Mouse (Mus musculus): ENCODE data around the gene Rps10. TPM values are rescaled to one million over a fixed set of nuclear protein-coding genes. Genes with fewer than 3 reads are reported as not detected.
"Not testable (repeated sequence)": the region's sequence is repeated elsewhere in the genome, so short reads cannot be mapped to it uniquely, and the experiment has no call there.

The Rps10 gene
- polyA plus RNA-seq, 1 experiment from 2014 or later: 510 TPM

- H3K9ac ChIP-seq (replicated peaks; ENCODE audit: low read depth, low read length): no peak overlapping the region
- H3K27me3 ChIP-seq (ENCODE audit: control insufficient read depth, insufficient read depth, low read length): no peaks in the 10 kb centered on the region
- WGBS: 79% methylated on average over 13 of the region's 13 CpGs
- no peak overlapping the region for H3K4me3 ChIP-seq (ENCODE audit: low read depth, low read length)
- H3K4me2 ChIP-seq (ENCODE audit: low read depth, low read length): no peak overlapping the region
- no peaks in the 10 kb centered on the region for H3K9me3 ChIP-seq (ENCODE audit: control insufficient read depth, low read length)
- ATAC-seq (ENCODE audit: low read depth): no peak
- H3K4me1 ChIP-seq (ENCODE audit: control insufficient read depth, insufficient read depth, low read length): no peaks in the 10 kb centered on the region
- H3K27ac ChIP-seq (ENCODE audit: low read depth, low read length): no peak overlapping the region
- H3K36me3 ChIP-seq (ENCODE audit: control insufficient read depth, insufficient read depth, low read length): no peaks in the 10 kb centered on the region
These were observed 14.1 kb upstream of the Rps10 start for GRCm38 (mm10) chr17:27650586-27650985.

GRCm38 (mm10) chr17:27650160-27650559 lies 13.7 kb upstream of the Rps10 start:
- no peaks in the 10 kb centered on the region for H3K9me3 ChIP-seq (ENCODE audit: control insufficient read depth, low read length)
- no peak overlapping the region for H3K4me3 ChIP-seq (ENCODE audit: low read depth, low read length)
- no peak for ATAC-seq (ENCODE audit: low read depth)
- H3K27ac ChIP-seq (ENCODE audit: low read depth, low read length): no peak overlapping the region
- H3K36me3 ChIP-seq (ENCODE audit: control insufficient read depth, insufficient read depth, low read length): no peaks in the 10 kb centered on the region
- 14% methylated on average over 12 of the region's 12 CpGs for WGBS
- no peaks in the 10 kb centered on the region for H3K27me3 ChIP-seq (ENCODE audit: control insufficient read depth, insufficient read depth, low read length)
- no peak overlapping the region for H3K9ac ChIP-seq (replicated peaks; ENCODE audit: low read depth, low read length)
- H3K4me1 ChIP-seq (ENCODE audit: control insufficient read depth, insufficient read depth, low read length): no peaks in the 10 kb centered on the region
- no peak overlapping the region for H3K4me2 ChIP-seq (ENCODE audit: low read depth, low read length)

DNA sequence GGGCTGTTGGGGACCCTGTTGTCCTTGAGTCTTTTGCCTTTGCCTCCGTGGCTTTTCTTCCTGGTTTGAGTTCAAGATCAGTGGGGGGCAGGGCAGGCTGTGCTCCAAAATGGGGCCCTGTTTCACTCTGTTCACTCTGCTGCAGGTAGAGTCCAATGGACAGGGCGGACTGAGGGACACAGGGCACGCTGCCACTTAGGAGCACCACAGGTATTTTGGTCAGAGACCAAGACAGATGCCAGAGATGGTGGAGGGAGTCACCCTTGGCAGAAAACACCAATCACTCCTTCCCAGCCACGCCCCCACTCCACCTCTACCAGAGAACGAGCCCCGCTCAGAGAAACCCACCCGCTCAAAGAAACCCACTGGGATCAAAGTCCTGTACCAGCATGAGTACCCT lies 9.3 kb upstream of the Rps10 start:
- 37% methylated on average over 7 of the region's 7 CpGs for WGBS
- no peak for ATAC-seq (ENCODE audit: low read depth)

GRCm38 (mm10) chr17:27644572-27644971 lies 8.1 kb upstream of the Rps10 start:
- H3K27me3 ChIP-seq (ENCODE audit: control insufficient read depth, insufficient read depth, low read length): no peaks in the 10 kb centered on the region
- no peak overlapping the region for H3K4me2 ChIP-seq (ENCODE audit: low read depth, low read length)
- H3K4me3 ChIP-seq (ENCODE audit: low read depth, low read length): no peak overlapping the region
- no peak overlapping the region for H3K27ac ChIP-seq (ENCODE audit: low read depth, low read length)
- no peaks in the 10 kb centered on the region for H3K36me3 ChIP-seq (ENCODE audit: control insufficient read depth, insufficient read depth, low read length)
- H3K9ac ChIP-seq (replicated peaks; ENCODE audit: low read depth, low read length): no peak overlapping the region
- ATAC-seq (ENCODE audit: low read depth): no peak
- H3K4me1 ChIP-seq (ENCODE audit: control insufficient read depth, insufficient read depth, low read length): peaks cover 10% of the 10 kb centered on the region; the same call in 1 of the 2 replicates
- H3K9me3 ChIP-seq (ENCODE audit: control insufficient read depth, low read length): no peaks in the 10 kb centered on the region
- WGBS: 51% methylated on average over 2 of the region's 2 CpGs

More for the DNA sequence above, 9.3 kb upstream of the Rps10 start:
- Histone ChIP-seq H3K4me1 (ENCODE audit: control insufficient read depth, insufficient read depth, low read length) (peaks cover 10% of the 10 kb centered on the region; the same call in 1 of the 2 replicates), H3K27ac (ENCODE audit: low read depth, low read length) (no peak overlapping the region), H3K4me3 (ENCODE audit: low read depth, low read length) (no peak overlapping the region), H3K36me3 (ENCODE audit: control insufficient read depth, insufficient read depth, low read length) (no peaks in the 10 kb centered on the region), H3K4me2 (ENCODE audit: low read depth, low read length) (no peak overlapping the region), H3K27me3 (ENCODE audit: control insufficient read depth, insufficient read depth, low read length) (no peaks in the 10 kb centered on the region), H3K9me3 (ENCODE audit: control insufficient read depth, low read length) (no peaks in the 10 kb centered on the region), H3K9ac (replicated peaks; ENCODE audit: low read depth, low read length) (no peak overlapping the region)

GRCm38 (mm10) chr17:27643756-27644155 lies 7.3 kb upstream of the Rps10 start:
- Histone ChIP-seq H3K4me2 (ENCODE audit: low read depth, low read length) (no peak overlapping the region), H3K4me1 (ENCODE audit: control insufficient read depth, insufficient read depth, low read length) (peaks cover 10% of the 10 kb centered on the region; the same call in 1 of the 2 replicates), H3K36me3 (ENCODE audit: control insufficient read depth, insufficient read depth, low read length) (no peaks in the 10 kb centered on the region), H3K4me3 (ENCODE audit: low read depth, low read length) (no peak overlapping the region), H3K9ac (replicated peaks; ENCODE audit: low read depth, low read length) (no peak overlapping the region), H3K9me3 (ENCODE audit: control insufficient read depth, low read length) (no peaks in the 10 kb centered on the region), H3K27ac (ENCODE audit: low read depth, low read length) (no peak overlapping the region; the same call in 1 of the 2 replicates), H3K27me3 (ENCODE audit: control insufficient read depth, insufficient read depth, low read length) (no peaks in the 10 kb centered on the region)
- 84% methylated on average over 9 of the region's 9 CpGs for WGBS
- ATAC-seq (ENCODE audit: low read depth): no peak

DNA sequence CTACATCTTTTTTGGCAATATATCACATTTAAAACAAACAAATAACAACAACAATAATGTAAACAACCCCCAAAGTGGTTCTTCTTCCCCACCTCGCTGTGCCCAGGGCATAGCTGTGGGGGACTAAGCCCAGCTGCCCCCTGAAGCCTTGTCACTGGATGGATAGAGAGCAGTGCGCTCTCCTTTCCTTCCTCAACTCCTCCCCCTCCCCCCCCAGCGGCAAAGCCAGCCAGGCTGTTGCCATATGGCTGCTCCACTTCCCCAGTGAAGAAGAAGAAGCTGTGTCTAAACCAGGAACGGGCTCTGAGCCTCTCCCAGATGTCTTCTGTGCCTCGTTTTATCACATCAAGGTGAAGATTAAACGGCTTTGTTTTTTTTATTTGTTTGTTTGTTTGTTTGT lies 6.6 kb upstream of the Rps10 start:
- H3K27me3 ChIP-seq (ENCODE audit: control insufficient read depth, insufficient read depth, low read length): no peaks in the 10 kb centered on the region
- H3K4me1 ChIP-seq (ENCODE audit: control insufficient read depth, insufficient read depth, low read length): peaks cover 10% of the 10 kb centered on the region; the same call in 1 of the 2 replicates
- H3K9ac ChIP-seq (replicated peaks; ENCODE audit: low read depth, low read length): no peak overlapping the region
- H3K4me3 ChIP-seq (ENCODE audit: low read depth, low read length): no peak overlapping the region
- H3K9me3 ChIP-seq (ENCODE audit: control insufficient read depth, low read length): no peaks in the 10 kb centered on the region
- H3K36me3 ChIP-seq (ENCODE audit: control insufficient read depth, insufficient read depth, low read length): no peaks in the 10 kb centered on the region
- peak overlapping the region; percentile 32; the same call in 1 of the 2 replicates for H3K4me2 ChIP-seq (ENCODE audit: low read depth, low read length)
- WGBS: 21% methylated on average over 6 of the region's 6 CpGs
- peak; percentile 45; the same call in 1 of the 2 replicates for ATAC-seq (ENCODE audit: low read depth)
- peak overlapping the region; percentile 82 for H3K27ac ChIP-seq (ENCODE audit: low read depth, low read length)

DNA sequence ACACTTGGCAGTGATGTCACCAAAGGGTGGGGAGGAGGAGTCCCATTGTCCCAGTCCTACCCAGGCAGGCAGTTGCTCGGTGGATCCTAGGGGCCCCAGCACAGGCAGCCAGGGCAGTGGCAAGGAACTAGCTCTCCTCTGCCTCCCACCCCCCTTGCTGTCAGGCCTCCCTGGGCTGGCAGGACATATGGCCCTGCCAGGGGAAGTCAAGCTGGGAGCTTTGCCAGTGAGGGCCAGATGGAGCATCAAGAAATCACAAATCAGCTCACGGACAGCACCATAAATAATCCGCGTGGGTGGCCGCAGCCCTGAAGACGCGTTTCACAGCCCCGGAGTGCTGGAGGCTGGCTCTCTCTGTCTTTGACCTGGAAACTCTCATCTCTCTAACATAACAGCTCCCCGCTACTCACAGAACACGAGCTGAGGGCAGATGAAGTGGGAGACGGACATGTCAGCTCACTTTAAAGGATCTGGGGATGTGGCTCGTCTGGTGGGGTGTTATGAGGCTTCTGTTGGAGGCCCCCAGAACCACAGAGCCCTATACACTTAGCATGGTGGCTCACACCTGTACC lies 6.1 kb upstream of the Rps10 start:
- 4% methylated on average over 12 of the region's 12 CpGs for WGBS
- Histone ChIP-seq H3K27me3 (ENCODE audit: control insufficient read depth, insufficient read depth, low read length) (no peaks in the 10 kb centered on the region), H3K36me3 (ENCODE audit: control insufficient read depth, insufficient read depth, low read length) (no peaks in the 10 kb centered on the region), H3K9ac (replicated peaks; ENCODE audit: low read depth, low read length) (peak overlapping the region; percentile 41; the same call in 1 of the 2 replicates), H3K4me1 (ENCODE audit: control insufficient read depth, insufficient read depth, low read length) (peaks cover 10% of the 10 kb centered on the region; the same call in 1 of the 2 replicates), H3K4me3 (ENCODE audit: low read depth, low read length) (no peak overlapping the region), H3K4me2 (ENCODE audit: low read depth, low read length) (peak overlapping the region; percentile 32; the same call in 1 of the 2 replicates), H3K9me3 (ENCODE audit: control insufficient read depth, low read length) (no peaks in the 10 kb centered on the region), H3K27ac (ENCODE audit: low read depth, low read length) (peak overlapping the region; percentile 82)
- peak; percentile 92 for ATAC-seq (ENCODE audit: low read depth)

DNA sequence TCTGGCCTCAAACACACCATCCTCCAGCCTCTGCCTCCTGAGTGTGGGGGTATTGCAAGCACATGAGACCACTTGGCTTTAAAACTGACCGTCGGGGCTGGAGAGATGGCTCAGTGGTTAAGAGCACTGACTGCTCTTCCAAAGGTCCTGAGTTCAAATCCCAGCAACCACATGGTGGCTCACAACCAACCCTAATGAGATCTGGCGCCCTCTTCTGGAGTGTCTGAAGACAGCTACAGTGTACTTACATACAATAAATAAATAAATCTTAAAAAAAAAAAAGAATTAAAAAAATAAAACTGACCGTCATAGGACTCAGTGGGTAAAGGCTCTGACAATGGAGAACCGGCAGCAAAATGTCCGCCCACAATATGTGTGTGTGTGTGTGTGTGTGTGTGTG lies 3.4 kb upstream of the Rps10 start:
- peaks cover 10% of the 10 kb centered on the region; the same call in 1 of the 2 replicates for H3K4me1 ChIP-seq (ENCODE audit: control insufficient read depth, insufficient read depth, low read length)
- not testable (repeated sequence) for H3K27ac ChIP-seq (ENCODE audit: low read depth, low read length); ATAC-seq (ENCODE audit: low read depth); H3K4me2 ChIP-seq (ENCODE audit: low read depth, low read length); H3K4me3 ChIP-seq (ENCODE audit: low read depth, low read length); H3K9me3 ChIP-seq (ENCODE audit: control insufficient read depth, low read length); H3K9ac ChIP-seq (replicated peaks; ENCODE audit: low read depth, low read length); H3K36me3 ChIP-seq (ENCODE audit: control insufficient read depth, insufficient read depth, low read length); H3K27me3 ChIP-seq (ENCODE audit: control insufficient read depth, insufficient read depth, low read length)
- 89% methylated on average over 6 of the region's 6 CpGs for WGBS

DNA sequence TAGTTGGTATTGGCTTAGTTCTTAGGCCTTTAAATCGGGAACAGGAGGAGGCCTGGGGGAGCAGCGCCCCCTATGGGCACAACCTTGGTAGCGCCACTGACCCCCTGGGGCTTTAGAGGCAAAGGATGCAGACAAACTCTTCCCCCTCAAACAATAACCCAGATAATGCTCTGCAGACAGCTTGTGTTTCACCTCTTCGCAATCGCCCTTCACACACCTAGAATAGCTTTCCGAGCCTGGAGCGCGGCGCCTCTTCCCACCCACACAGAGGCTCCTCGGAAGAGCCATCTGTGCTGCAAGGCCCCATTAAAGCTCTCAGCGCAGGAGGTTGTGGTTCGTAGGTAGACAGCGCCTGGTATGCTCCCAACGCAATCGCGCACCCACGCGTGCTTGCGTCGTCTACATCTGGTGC lies 2.5 kb upstream of the Rps10 start:
- no peaks in the 10 kb centered on the region for H3K36me3 ChIP-seq (ENCODE audit: control insufficient read depth, insufficient read depth, low read length)
- 83% methylated on average over 20 of the region's 20 CpGs for WGBS
- no peak overlapping the region for H3K9ac ChIP-seq (replicated peaks; ENCODE audit: low read depth, low read length)
- no peak for ATAC-seq (ENCODE audit: low read depth)
- no peak overlapping the region for H3K27ac ChIP-seq (ENCODE audit: low read depth, low read length)
- 0 out of 2 replicates have a peak, but pooled peaks cover 2% of the 10 kb centered on the region for H3K27me3 ChIP-seq (ENCODE audit: control insufficient read depth, insufficient read depth, low read length)
- H3K4me3 ChIP-seq (ENCODE audit: low read depth, low read length): no peak overlapping the region
- peaks cover 17% of the 10 kb centered on the region for H3K4me1 ChIP-seq (ENCODE audit: control insufficient read depth, insufficient read depth, low read length)
- H3K4me2 ChIP-seq (ENCODE audit: low read depth, low read length): no peak overlapping the region
- H3K9me3 ChIP-seq (ENCODE audit: control insufficient read depth, low read length): no peaks in the 10 kb centered on the region

Measured in neural tube, embryonic 14.5 days (tissue).